Mouse (Mus musculus): ENCODE data around the gene Cts3.

Gene Cts3

GRCm38 (mm10) chr13:61570027-61570426, at the start of gene Cts3:
Gene Cts3 (minus strand): TSS chr13:61570127.
- in situ Hi-C loops (cut with MseI, MboI): no loop called here

GRCm38 (mm10) chr13:61568074-61568473, 1.9 kb downstream of the Cts3 start, which contains the start of gene Gm49352:
Gene Gm49352 (minus strand): TSS chr13:61568174.
- in situ Hi-C loops (cut with MseI, MboI): loop anchor here (5.0 kb wide), 1 partner anchor 76 kb away; no protein-coding TSS in a partner anchor

DNA sequence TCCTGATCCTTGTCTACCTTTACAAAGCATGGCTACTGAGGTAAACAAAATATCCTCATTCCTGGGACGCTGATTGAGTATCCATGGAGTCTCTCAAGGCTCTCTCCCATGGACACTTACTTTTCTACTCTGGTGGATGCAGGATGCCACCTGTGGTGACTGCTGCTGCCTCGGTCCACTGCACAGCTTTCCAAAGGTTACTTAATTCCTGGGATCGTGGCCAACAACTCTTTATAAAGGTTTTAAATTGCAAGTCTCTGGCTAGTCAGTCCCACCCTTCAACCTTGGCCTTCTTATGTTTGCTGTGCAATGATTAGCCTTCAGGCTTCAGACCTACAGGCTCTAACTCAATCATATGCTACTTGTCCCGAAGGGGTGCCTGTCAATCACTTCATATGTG, 28.3 kb downstream of the Cts3 start, which contains the start of gene Ctsm:
Gene Ctsm, minus strand, starts transcription at position 209 of the 400 bp plus-strand sequence.
- in situ Hi-C loops (cut with MseI, MboI): no loop called here
